Mouse (Mus musculus) stomach, embryonic 15.5 days (tissue): ENCODE results near the gene Rps23. TPM values are rescaled to one million over a fixed set of nuclear protein-coding genes. Genes with fewer than 3 reads are reported as not detected.

Source experiments
- ATAC-seq: fragments of 200-750 bp; cut with Nextera tagmentation; 2 replicates; pipeline ENCODE4 v1.8.0; 2017; ENCODE audit warnings: low read depth, moderate number of reproducible peaks, moderate TSS enrichment; ENCODE audit not compliant: insufficient read depth, low FRiP score
- H3K27ac ChIP-seq: fragments of 300-500 bp; sonication (generic); 2 replicates; pipeline ENCODE4 v1.5.1; 2015; ENCODE audit warnings: mild to moderate bottlenecking, inconsistent platforms
- H3K27me3 ChIP-seq: fragments of 300-500 bp; sonication (generic); replicated peaks from 2 replicates; pipeline ENCODE4 v1.6.1; 2015; ENCODE audit warnings: inconsistent platforms
- H3K36me3 ChIP-seq: fragments of 300-500 bp; sonication (generic); 2 replicates; pipeline ENCODE4 v1.6.1; 2015; ENCODE audit warnings: inconsistent platforms
- H3K4me1 ChIP-seq: fragments of 300-500 bp; sonication (generic); 2 replicates; pipeline ENCODE4 v1.6.1; 2015; ENCODE audit warnings: inconsistent platforms
- H3K4me2 ChIP-seq: fragments of 300-500 bp; sonication (generic); 2 replicates; pipeline ENCODE4 v1.6.1; 2015; ENCODE audit warnings: mild to moderate bottlenecking, inconsistent platforms
- H3K4me3 ChIP-seq: fragments of 300-500 bp; sonication (generic); replicated peaks from 2 replicates; pipeline ENCODE4 v1.5.1; 2015; ENCODE audit warnings: inconsistent platforms
- H3K9ac ChIP-seq: fragments of 300-500 bp; sonication (generic); 2 replicates; pipeline ENCODE4 v1.6.1; 2015; ENCODE audit warnings: inconsistent platforms
- H3K9me3 ChIP-seq: fragments of 300-500 bp; sonication (generic); 2 replicates; pipeline ENCODE4 v1.6.1; 2016; ENCODE audit warnings: inconsistent platforms
- WGBS: fragments of 180-500 bp; shearing (Covaris S2); methylation state at CpG from one replicate; pipeline ENCODE4 v1.1.7; 2015; 5-methylcytosine and 5-hydroxymethylcytosine counted together
- polyA plus RNA-seq: library from polyadenylated mRNA; unstranded; fragments of >200 nt; fragmentation: Nextera tagmentation; extraction: Ambion mirVana; gene quantifications from 2 replicates; pipeline ENCODE4 v1.2.1, GENCODE M21; 2015

The Rps23 gene
- polyA plus RNA-seq, 1 experiment from 2014 or later, result 210 TPM

DNA sequence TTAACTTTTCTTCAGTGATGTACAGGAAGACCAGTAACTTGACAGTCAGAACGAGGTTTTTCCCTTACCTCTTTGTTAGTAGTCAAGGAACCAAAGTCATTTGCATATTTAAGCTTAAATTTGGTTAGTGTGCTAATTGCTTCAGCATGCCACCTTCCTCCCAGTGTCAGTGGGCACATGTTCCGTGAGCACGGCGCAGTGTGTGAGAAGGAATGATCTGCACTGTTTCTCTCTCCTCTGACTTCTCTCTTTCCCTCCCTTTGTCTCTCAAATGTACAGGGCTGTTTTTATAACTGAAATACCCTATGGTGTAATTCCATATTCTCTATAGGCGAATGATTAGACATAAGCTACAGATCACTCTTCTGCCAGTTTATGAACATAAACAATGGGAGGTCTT lies 16.8 kb downstream of the Rps23 start:
- H3K9ac ChIP-seq, result no peak overlapping the region
- ATAC-seq, result no peak
- no peak overlapping the region for H3K4me3 ChIP-seq
- 83% methylated on average over 5 of the region's 5 CpGs for WGBS
- H3K4me1 ChIP-seq, result no peaks in the 10 kb centered on the region
- H3K4me2 ChIP-seq, result no peak overlapping the region
- H3K36me3 ChIP-seq, result no peaks in the 10 kb centered on the region
- H3K27me3 ChIP-seq, result no peaks in the 10 kb centered on the region
- H3K9me3 ChIP-seq, result no peaks in the 10 kb centered on the region
- no peak overlapping the region for H3K27ac ChIP-seq

DNA sequence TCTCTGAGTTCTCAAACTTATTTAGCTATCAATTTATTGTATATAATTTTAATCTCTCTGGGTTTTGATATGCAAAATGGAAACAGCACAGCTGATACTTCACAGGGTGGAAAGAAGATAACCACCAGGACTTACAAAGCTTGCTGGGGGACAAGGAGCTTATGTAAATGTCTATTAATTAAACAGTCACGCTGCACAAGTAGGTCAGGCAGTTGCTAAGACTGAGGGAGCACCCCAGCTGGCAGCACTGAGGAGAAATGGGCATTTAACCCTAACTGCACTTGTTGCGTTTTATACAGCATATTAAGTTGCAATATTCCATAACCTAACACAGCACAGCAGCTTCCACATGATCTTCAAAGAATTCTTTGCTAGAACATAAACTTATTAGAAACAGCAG lies 36.1 kb downstream of the Rps23 start:
- ATAC-seq, result no peak
- Histone ChIP-seq H3K4me1 (no peaks in the 10 kb centered on the region), H3K36me3 (no peaks in the 10 kb centered on the region), H3K4me2 (no peak overlapping the region), H3K27me3 (no peaks in the 10 kb centered on the region), H3K4me3 (no peak overlapping the region), H3K9me3 (no peaks in the 10 kb centered on the region), H3K9ac (no peak overlapping the region), H3K27ac (no peak overlapping the region)
- WGBS, result 55% methylated on average over 2 of the region's 2 CpGs

DNA sequence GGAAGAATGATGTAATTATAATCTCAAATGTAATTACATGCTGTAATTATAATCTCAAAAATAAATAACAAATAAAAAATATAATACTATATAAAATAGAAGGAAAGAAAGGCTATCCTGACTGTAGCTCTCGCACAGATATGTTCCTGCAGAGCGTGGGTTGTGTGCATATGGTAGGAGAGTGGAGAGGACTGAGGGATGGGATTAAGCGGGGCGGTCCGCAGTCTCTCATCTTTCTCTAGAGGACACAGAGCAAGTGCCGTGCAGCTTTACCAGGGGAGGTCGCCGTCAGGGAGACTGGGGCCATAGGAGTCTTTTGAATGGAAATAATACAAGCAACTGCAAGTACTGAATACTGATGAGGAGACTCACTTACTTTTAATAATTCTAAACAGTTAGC lies 37.8 kb downstream of the Rps23 start:
- no peaks in the 10 kb centered on the region for H3K27me3 ChIP-seq
- H3K4me1 ChIP-seq, result no peaks in the 10 kb centered on the region
- no peak overlapping the region for H3K9ac ChIP-seq
- no peak for ATAC-seq
- no peak overlapping the region for H3K4me2 ChIP-seq
- H3K27ac ChIP-seq, result no peak overlapping the region
- H3K36me3 ChIP-seq, result no peaks in the 10 kb centered on the region
- 88% methylated on average over 8 of the region's 8 CpGs for WGBS
- H3K9me3 ChIP-seq, result no peaks in the 10 kb centered on the region
- no peak overlapping the region for H3K4me3 ChIP-seq

DNA sequence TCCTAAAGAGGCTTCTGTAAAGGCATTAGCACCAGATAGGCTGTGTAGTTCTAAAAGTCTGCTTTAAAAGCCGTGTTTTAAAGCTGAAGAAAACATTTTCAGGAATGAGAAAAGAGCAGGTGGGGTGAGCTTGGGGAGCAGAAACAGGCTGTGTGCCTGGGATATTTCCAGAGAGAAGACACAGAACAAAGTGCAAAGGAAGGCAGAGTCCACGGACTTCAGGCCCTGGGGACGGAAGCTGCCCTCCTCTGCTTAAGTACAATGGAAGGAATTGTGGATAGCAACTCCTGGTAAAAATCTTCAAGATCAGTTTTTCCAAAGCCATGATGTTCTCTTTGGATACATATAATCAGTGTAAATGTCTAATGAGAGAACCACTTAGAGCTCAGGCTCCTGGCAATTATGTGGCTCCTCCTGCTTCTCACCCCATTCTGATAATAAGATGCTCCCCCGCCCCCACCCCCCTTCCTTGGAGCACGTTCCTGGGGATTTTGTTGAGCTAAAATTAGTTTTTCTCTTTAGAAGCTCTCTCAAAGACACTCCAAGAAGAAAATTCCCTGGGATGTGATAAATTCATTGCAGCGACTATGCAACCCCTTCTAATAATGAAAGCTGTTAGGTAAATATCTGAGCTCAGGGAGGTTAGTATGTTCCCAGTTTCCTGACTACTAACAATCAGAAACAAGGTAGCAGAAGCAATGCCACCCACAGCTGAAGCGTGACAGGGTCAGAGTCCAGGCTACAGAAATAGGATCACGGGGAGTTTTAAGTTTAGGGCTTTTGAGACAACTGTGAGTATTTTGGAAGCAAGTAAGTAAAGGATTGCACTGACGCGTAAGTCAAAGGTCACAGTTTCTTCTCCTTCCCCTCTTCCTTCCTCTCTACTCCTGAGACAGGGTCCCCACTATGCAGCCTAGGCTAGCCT lies 40.3 kb downstream of the Rps23 start:
- Histone ChIP-seq H3K4me1 (no peaks in the 10 kb centered on the region), H3K9me3 (no peaks in the 10 kb centered on the region), H3K4me2 (no peak overlapping the region), H3K9ac (no peak overlapping the region), H3K27me3 (no peaks in the 10 kb centered on the region), H3K36me3 (no peaks in the 10 kb centered on the region), H3K4me3 (no peak overlapping the region), H3K27ac (no peak overlapping the region)
- ATAC-seq, result no peak
- whole genome bisulfite sequencing, result 62% methylated on average over 10 of the region's 10 CpGs

DNA sequence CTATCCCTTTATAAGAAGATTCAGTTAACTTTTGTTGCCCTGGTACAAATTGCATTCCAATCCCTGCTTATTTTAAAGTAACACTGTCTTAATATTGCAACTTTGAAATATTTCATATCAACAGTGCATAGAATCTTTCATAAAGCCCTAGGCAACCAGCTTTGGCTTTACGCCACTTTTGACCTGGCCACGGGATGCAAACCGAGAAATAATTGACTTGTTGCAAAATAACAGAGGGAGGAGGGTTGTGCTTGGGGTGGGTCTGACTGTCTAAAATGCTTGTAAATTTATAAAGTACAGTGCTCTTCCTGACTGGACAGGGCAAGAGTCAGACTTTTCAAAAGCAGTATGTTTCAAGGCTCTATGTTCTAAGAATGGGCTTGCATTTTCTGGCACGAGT lies 41.8 kb downstream of the Rps23 start:
- Histone ChIP-seq H3K27ac (no peak overlapping the region), H3K4me2 (no peak overlapping the region), H3K36me3 (no peaks in the 10 kb centered on the region), H3K4me1 (no peaks in the 10 kb centered on the region), H3K4me3 (no peak overlapping the region), H3K9ac (no peak overlapping the region), H3K27me3 (no peaks in the 10 kb centered on the region), H3K9me3 (no peaks in the 10 kb centered on the region)
- WGBS, result 82% methylated on average over 4 of the region's 4 CpGs
- no peak for ATAC-seq

DNA sequence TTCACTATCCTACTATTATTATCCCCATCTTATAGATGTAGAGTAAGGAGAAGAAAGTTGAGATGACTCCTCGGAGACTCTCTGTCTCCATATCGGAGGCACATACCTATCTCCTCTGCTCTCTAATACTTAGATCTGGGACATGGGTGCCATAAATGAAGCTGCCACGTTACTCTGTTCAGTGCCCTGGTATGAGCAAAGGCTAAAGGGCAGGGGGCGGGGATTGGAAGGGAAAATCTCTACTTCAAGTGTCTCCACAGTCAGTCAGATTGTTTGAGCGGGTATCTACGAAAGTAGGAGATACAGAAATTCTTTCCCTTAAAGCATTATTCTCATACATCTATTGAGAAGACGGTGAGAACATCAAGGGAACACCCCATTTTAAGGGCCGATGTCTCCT lies 43.2 kb downstream of the Rps23 start:
- H3K4me2 ChIP-seq, result no peak overlapping the region
- H3K27ac ChIP-seq, result no peak overlapping the region
- H3K9me3 ChIP-seq, result no peaks in the 10 kb centered on the region
- ATAC-seq, result no peak
- WGBS, result 79% methylated on average over 8 of the region's 8 CpGs
- no peak overlapping the region for H3K4me3 ChIP-seq
- no peak overlapping the region for H3K9ac ChIP-seq
- no peaks in the 10 kb centered on the region for H3K36me3 ChIP-seq
- no peaks in the 10 kb centered on the region for H3K27me3 ChIP-seq
- H3K4me1 ChIP-seq, result no peaks in the 10 kb centered on the region

DNA sequence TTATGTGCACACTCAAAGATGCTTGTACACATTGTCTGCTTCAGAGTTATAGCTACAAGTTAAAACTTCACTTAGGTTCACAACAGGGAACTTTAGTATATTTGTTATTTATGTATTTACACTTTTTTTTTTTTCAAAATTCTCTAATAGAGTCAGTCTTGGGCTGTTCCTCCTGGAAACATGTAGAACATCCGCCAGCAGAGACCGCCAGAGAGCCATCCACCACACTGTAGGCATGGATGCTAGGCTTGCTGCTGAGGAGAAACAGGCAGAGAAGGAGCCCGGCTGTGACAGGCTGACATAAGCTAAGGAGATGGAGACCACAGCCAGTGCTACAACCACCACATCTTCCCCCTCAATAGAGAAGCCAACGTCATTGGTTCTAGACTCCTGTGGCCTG lies 44.7 kb downstream of the Rps23 start:
- Histone ChIP-seq H3K4me3 (no peak overlapping the region), H3K9me3 (no peaks in the 10 kb centered on the region), H3K4me2 (no peak overlapping the region), H3K36me3 (no peaks in the 10 kb centered on the region), H3K27ac (no peak overlapping the region), H3K27me3 (no peaks in the 10 kb centered on the region), H3K9ac (no peak overlapping the region), H3K4me1 (no peaks in the 10 kb centered on the region)
- 10% methylated on average over 4 of the region's 4 CpGs for WGBS
- ATAC-seq, result peak; percentile 71; the same call in 1 of the 2 replicates

DNA sequence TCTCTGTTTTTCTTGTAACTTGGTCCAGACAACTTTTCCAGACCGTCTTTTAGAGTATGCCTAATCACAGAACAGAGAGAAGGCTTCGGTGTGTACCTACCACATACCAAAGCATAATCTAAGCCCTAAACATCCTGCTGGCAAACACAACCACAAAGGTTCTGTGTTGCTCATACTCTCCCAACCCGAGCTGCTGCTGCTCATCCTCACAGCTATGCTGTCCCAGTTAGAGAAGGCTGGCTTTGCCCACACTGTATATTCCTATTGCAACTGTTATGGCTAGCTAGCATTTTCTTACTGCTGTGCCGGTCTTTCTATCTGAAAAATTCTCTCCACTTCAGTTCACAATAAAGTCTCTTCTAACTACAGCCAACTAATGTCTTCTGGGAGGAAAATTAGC lies 46.2 kb downstream of the Rps23 start:
- H3K36me3 ChIP-seq, result no peaks in the 10 kb centered on the region
- H3K4me3 ChIP-seq, result no peak overlapping the region
- H3K27ac ChIP-seq, result no peak overlapping the region
- H3K9ac ChIP-seq, result no peak overlapping the region
- no peaks in the 10 kb centered on the region for H3K4me1 ChIP-seq
- no peaks in the 10 kb centered on the region for H3K9me3 ChIP-seq
- no peak for ATAC-seq
- 72% methylated on average over 4 of the region's 4 CpGs for WGBS
- no peak overlapping the region for H3K4me2 ChIP-seq
- no peaks in the 10 kb centered on the region for H3K27me3 ChIP-seq

DNA sequence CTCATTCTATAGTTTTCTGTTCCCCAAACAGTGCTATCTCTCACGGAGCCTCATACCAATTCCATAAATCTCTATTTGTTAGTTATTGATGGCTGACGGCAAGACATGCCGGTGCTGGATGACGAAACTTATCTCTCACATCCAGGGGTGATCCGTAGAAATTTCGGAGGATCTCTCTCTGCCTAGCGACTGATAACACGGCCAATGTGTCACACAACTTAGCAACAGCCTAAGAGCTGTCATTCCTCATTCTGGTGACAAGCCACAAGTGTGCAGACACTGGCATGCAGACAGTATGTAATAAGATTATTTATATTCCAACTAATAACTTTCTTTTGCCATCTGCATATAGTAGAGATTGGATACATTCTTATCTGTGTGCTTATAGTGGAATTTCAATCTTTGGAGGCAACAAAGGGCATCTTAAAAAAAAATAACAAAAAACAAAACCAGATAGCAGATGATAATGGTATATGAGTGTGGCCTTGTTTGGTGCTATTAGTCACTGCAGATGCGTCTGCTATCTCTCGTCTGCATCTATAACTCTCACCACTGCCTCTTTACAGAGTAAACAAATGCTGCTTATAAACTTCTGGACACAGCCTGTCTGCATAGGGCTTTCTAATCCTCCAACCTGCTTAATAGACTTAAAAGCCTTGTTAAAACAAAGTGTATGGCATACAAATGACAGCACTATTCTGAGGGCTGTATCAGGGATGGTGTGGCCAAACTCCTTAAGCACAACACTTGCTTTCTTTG lies 47.7 kb downstream of the Rps23 start:
- ATAC-seq, result no peak
- 54% methylated on average over 10 of the region's 10 CpGs for WGBS

DNA sequence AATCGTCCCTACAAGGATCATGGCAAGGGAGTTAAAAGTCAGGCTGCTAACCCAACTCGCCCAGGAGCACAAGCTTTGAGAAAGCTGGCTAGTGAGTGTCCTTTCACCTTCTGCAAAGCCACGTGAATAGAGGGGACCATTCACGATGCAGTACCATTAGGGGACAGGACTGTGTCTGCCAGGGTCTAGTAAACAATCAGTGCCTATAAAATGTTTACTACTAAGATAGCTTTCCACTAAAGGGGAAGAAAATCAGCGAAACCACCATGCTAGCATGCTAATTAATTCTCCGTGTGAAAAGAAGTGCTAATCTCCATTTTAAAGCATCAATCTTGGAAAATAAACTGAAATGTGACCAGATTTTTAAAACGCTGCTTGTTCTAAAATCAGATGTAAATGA lies 50.7 kb downstream of the Rps23 start:
- Histone ChIP-seq H3K9ac (no peak overlapping the region), H3K9me3 (no peaks in the 10 kb centered on the region), H3K27ac (no peak overlapping the region), H3K4me3 (no peak overlapping the region), H3K27me3 (no peaks in the 10 kb centered on the region), H3K4me1 (no peaks in the 10 kb centered on the region), H3K4me2 (no peak overlapping the region), H3K36me3 (no peaks in the 10 kb centered on the region)
- 53% methylated on average over 7 of the region's 7 CpGs for WGBS
- ATAC-seq, result no peak

More for the DNA sequence above, 47.7 kb downstream of the Rps23 start:
- Histone ChIP-seq H3K4me1 (no peaks in the 10 kb centered on the region), H3K9me3 (no peaks in the 10 kb centered on the region), H3K36me3 (no peaks in the 10 kb centered on the region), H3K4me3 (no peak overlapping the region), H3K27ac (no peak overlapping the region), H3K27me3 (no peaks in the 10 kb centered on the region), H3K9ac (no peak overlapping the region), H3K4me2 (no peak overlapping the region)
